Mouse (Mus musculus) C2C12 (cell line): Measurements from ENCODE around the gene Vps39.

Experiments
- CTCF ChIP-seq: IDR thresholded peaks from one replicate; pipeline ENCODE4 v1.5.1; 2011; ENCODE audit not compliant: control insufficient read depth, insufficient read depth, insufficient read length
- FOSL1 ChIP-seq: IDR thresholded peaks from one replicate; pipeline ENCODE4 v1.8.0; 2011; ENCODE audit warnings: mild to moderate bottlenecking, low read length; ENCODE audit not compliant: poor library complexity, insufficient read depth, severe bottlenecking
- MYOD1 ChIP-seq: IDR thresholded peaks from one replicate; pipeline ENCODE4 v1.6.1; 2011; ENCODE audit warnings: low read depth; ENCODE audit not compliant: control insufficient read depth, insufficient read length
- MYOG ChIP-seq: IDR thresholded peaks from one replicate; pipeline ENCODE4 v1.6.1; 2011; ENCODE audit not compliant: control insufficient read depth, insufficient read length; ENCODE audit errors: extremely low read depth
- USF1 ChIP-seq: IDR thresholded peaks from one replicate; pipeline ENCODE4 v1.6.1; 2011; ENCODE audit warnings: low read depth, mild to moderate bottlenecking, control low read depth, moderate library complexity

- TF ChIP-seq MYOG (no peak), FOSL1 (no peak), USF1 (no peak), CTCF (no peak), MYOD1 (no peak)
Observed at GRCm38 (mm10) chr2:120337886-120338285, 15.1 kb downstream of the Vps39 start.
